Mouse (Mus musculus): Measurements from ENCODE around the gene Myo9b.

Gene Myo9b

DNA sequence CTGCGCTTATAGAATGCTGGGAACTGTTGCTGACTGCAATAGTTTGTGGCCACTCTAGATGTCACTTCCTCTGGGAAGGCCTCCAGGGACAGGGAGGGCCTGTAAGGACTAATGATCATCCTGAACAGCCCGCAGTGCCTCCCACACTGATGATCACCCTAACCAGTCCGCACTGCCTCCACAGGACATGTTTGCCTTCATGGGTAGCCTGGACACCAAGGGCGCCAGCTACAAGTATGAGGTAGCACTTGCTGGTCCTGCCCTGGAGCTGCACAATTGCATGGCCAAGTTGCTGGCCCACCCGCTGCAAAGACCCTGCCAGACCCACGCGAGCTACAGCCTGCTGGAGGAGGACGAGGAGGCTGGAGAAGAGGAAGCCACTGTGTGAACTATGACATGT lies 131.5 kb downstream of the Myo9b start:
- in situ Hi-C loops (cut with MboI; ENCODE audit: unreplicated experiment in 2 of 2) = no loop called here

- in situ Hi-C loops (cut with MboI; ENCODE audit: unreplicated experiment in 2 of 2) = loop anchor here (5.0 kb wide), 2 partner anchors 33 to 508 kb away; partner anchors contain the start of genes Ocel1 (in 2 of the 2) and Rpl18a (in 2 of the 2)
Measured at GRCm38 (mm10) chr8:71404951-71405351, 132.4 kb downstream of the Myo9b start.

DNA sequence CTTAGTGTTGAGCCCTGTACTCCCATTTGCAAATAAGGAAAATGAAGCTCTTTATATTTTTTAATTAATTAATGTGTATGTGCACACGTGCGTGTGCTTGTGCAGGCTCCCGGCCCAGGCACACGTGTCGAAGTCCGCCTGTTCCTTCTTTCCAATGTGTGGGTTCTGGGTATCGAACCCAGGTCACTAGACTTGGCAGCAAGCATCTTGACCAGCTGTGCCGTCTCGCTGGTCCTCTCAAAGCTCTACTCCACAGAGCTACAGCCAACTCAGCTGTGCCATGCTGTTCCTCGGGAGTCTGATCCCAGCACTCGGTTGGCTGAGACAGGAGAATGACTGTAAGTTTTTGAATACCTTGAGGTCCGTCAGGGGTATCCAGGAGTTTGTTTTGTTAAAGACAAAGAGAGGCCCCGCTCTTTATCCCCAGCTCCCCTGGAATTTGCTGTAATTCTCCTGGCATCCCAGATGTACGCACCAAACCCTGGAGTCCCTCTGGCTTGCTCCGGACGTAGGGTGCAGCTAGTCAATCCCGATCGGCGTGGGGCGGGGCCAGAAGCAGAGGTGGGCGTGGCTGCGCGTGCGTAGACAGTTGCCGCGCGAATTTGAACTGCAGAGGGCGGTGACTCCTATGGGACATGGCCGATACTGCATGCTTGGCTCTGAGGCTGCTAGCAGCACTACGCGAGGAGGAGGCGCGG lies 133.0 kb downstream of the Myo9b start, which contains the start of gene Ankle1:
Gene Ankle1 (plus strand): TSS at position 610 of the 698 bp plus-strand sequence.
- in situ Hi-C loops (cut with MboI; ENCODE audit: unreplicated experiment in 2 of 2) = loop anchor here (5.0 kb wide), 2 partner anchors 33 to 508 kb away; partner anchors contain the start of genes Ocel1 (in 2 of the 2) and Rpl18a (in 2 of the 2)

DNA sequence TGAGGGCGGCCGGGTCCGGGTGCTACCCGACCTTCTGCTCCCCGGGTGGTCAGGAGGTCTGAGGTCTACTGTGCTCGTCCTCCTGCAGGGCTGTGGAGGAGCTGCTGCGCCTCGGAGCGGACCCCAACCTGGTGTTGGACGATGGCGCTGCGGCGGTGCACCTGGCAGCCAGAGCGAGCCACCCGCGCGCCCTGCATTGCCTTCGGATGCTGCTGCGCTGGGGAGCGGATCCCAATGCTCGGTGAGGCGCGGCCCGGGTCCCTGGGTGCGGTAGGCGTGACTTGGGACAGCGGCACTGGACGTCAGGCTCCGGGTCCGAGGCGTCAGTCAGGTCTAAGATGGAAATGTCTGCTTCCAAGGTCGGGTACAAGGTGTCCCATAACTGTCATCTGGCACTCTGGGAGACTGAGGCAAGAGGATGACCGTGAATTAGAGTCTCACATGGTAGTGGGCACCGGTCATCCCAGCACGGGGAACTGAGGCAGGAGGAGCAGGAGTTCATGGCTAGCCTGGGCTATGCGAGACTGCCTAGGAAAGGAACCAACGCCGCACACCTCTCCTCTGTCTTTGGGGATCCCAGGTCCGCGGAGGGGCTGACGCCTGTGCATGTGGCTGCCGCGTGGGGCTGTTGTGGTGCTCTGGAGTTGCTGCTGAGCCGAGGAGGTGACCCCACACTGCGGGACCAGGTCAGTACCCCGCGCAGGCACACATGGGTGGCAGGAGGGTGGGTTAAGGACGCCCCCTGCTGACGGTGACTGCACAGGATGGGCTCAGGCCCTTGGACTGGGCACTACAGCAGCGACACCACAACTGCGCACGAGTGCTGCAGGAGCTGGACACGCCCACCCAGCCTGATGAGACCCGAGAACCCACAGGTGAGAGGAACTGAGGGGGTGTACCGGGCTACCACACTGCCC lies 133.8 kb downstream of the Myo9b start:
- in situ Hi-C loops (cut with MboI; ENCODE audit: unreplicated experiment in 2 of 2) = loop anchor here (5.0 kb wide), 2 partner anchors 34 to 509 kb away; partner anchors contain the start of genes Ocel1 (in 2 of the 2) and Rpl18a (in 2 of the 2)

DNA sequence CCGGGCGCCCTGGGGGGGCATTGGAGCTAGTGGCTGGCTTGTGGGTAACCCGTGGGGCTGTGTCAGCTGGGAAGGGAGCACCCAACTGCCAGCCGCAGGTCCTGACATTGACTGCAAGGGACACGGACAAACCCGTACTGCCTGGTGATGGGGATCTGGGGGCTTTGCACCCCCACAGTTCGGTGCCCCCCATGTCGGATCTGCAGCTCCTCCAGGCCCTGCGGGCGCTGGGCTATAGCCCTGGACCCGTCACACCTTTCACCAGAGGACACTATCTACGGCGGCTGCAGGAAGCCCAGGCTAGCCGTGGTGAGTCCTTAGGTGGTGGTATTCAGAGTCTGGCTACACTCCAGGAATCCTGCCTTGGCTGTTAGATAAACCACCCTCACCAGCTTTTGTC lies 134.9 kb downstream of the Myo9b start:
- in situ Hi-C loops (cut with MboI; ENCODE audit: unreplicated experiment in 2 of 2) = loop anchor here (5.0 kb wide), 2 partner anchors 35 to 510 kb away; partner anchors contain the start of genes Ocel1 (in 2 of the 2) and Rpl18a (in 2 of the 2)

- in situ Hi-C loops (cut with MboI; ENCODE audit: unreplicated experiment in 2 of 2) = loop anchor here (5.0 kb wide), 2 partner anchors 36 to 511 kb away; partner anchors contain the start of genes Ocel1 (in 2 of the 2) and Rpl18a (in 2 of the 2)
Measured at GRCm38 (mm10) chr8:71408231-71408630, 135.7 kb downstream of the Myo9b start.
